Mouse (Mus musculus) kidney, postnatal 4 days (tissue): ENCODE results near the gene Klhl40.

ENCODE experiments used
- DNase-seq, 2 experiments: peaks; one replicate each; pipeline ENCODE4 v3.0.0; 2021; ENCODE audit warnings: mixed read lengths in 2 of 2

Gene Klhl40

DNA sequence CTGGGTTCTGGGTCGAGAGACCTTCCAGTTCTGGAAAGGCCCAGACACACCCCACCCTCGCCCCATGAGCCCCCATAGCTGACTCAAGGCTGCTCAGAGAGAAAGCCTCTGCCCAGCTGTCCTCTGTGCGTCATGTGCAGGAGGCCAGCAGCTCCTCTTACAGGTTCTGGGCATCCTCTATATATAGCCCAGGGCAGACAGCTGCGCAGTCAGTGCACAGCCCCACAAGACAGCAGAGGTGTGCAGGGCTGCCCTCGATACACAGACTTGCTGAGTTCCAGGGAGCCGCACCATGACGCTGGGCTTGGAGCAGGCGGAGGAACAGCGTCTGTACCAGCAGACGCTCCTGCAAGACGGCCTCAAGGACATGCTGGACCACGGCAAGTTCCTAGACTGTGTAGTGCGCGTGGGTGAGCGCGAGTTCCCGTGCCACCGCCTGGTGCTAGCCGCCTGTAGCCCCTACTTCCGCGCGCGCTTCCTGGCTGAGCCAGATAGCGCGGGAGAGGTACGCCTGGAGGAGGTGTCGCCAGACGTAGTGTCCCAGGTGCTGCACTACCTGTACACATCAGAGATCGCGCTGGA is at the start of gene Klhl40:
TSS of gene Klhl40 (plus strand) at position 124 of the 582 bp plus-strand sequence.
- peak in 1 of 2 experiments; percentile 33 for DNase-seq

DNA sequence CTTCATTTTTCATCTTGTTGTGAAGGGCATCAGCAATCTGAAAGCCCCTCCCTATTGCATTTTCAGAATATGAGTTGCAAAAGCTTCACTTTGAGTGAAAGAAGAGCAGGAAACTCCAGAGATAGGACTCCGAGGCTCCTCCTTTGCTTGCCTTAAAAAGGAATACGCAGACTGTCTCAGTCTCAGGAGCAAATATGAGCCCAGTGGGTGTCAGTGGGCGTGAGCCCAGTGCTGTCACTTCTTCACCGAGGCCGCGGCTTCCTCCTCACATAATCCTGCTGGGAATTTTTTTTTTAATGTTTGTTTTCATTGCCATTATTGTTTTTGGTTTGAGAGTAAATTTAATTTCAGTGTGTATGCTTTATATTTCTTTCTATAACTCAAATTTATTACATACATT is 36.9 kb upstream of the Klhl40 start:
- DNase-seq: no peak

DNA sequence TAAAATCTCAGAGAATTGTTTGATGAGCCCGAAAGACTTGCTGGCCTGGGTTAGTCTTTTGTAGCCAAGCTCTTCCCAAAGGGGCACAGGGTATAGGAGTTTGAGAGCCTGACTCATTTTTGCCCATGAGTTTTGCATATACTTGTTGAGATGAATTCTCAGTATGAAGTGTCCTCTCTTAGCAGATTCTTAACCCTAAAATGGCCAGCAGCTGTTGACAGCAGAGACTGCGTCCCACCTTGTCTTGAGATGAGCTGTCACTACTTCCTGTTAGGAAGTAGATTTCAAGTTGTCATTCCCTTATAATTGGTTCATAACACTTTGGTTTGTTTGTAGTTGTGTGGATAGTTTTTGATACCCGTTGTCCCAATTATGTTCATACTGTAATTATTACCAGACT is 36.2 kb upstream of the Klhl40 start:
- DNase-seq: no peak

DNA sequence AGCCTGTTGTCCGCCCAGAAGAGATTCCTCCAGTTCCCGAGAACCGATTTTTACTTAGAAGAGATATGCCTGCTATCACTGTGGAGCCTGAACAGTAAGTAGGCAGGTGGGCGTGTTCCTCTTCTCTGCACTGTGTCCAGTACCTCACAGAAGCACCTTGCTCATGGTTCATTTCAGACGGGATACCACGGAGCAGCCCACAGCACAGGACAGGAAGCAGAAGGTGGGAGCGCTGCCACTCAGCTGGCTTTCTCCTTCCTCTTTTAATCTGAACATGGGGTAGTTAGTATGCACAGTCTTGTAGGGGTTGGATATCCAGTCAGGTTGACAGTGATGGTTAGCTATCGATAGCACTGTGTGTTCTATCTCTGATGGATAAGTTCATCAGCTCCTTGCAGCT is 33.4 kb upstream of the Klhl40 start:
- DNase-seq: no peak

DNA sequence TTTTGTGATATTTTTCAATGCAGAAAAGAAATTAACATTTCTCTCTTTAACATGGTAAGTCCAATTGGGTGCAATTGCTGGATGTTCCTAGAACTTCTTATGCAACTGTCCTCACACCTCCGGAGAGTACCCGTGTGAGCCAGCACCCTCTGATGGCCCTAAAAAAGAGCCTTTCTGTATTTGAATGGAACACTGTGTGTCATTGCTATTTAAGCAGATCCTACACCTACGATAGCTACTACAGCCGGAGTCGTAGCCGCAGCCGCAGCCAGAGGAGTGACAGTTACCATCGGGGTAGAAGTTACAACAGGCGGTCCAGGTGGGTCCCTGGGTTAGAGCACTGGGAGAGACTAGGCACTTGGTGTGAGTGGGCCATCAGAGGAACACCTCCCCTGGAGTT is 24.6 kb upstream of the Klhl40 start:
- DNase-seq: no peak

DNA sequence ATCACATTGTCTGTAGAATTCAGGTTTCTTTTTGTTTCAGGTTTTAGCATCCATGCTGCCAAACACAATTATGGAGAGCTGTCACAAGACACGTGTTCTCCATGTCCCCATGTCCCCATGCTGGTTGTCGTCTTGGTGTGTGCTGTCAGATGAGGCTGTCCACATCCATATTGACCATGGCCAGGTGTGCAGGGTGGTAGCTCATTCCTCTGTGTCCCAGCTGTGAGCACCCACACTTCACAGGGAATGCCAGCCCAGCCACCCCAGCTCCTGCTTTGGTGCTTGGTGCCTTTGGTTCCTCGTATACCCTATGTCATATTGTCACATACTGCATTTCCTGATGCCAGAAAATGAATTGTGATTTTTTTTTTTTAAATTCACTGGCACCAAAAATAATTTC is 22.8 kb upstream of the Klhl40 start:
- no peak for DNase-seq

DNA sequence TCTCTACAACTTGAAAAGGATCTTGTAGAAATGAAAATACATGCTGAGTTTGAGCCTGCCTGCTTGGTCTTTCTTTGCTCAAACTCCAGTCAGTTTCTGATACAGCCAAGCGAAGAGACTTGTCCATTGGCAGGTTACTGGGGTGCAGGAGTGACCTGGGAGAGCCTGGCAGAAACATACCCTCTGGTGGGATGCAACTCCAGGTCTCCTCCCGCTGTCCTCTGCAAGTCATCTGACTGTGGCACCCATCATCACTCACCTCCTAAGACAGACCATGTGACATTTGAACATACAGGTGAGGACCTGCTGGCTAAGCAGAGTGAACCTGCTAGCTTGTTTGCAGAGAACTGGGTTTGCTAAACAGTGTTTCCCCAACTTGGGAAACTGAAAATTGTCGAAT is 20.6 kb upstream of the Klhl40 start:
- no peak for DNase-seq

DNA sequence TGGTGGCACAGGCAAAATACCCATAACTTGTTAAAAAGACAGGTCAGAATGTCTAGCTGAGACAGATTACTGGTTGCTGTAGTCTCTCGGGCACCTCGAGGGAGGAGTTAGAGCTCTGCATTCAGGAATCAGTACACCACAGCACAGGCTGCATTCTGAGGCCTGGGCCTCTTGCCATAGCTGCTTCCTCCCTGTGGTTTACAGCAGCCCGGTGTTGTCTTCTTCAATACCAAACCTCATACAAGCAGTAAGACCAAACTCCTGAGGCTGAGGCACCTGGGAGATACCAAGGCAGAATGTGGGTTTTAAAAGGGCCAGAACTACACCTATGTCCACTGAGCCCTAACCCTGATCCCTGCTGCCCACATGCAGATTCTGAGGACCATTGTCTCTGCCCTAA is 20.0 kb upstream of the Klhl40 start:
- peak in 1 of 2 experiments; percentile 46 for DNase-seq

DNA sequence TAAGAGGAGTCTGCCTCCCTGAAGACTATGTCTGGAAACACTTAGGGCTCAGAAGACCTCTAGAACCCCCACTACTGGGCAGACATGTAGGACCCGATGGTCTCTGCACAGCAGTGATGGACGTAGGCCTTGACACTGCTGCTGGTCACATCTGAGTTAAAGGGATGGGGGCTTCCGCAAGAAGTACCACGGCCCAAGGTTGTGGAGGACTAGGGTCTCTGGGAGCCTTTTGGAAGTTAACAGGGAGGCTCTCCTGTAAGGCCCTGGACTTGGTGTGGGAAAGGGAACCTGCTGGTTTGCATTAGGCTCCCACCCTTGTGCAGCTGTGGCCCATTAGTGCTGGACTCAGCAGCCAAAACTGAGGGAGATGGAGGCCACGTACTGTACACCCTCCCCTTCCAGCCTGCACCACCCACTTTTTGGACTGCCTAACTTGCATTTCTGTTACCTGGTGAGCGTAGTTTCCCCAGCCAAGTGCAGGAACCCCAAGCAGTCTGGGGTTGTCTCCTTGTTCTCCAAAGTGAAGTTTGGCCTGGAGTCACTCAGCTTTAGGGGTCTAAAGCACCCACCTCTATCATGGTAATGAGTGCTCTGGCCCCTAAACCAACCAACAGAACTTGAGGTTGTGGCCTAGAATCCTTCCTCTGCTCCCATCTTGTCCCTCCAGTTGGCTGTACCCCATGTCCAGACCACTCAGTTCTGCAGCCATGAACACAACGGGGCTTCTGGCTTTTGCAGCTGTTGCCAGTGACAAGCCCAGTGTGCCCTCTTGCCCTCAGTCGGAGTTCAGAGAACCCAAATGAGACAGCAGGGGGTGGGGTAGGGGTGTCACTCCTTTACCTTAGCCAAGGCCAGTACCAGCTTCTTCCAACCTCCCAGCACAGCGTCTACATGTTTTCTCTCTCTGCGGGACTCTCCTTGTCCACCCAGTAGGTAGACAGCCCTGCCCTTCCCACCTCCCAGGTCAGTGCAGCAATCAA is 19.3 kb upstream of the Klhl40 start:
- peak in 1 of 2 experiments; percentile 45 for DNase-seq

DNA sequence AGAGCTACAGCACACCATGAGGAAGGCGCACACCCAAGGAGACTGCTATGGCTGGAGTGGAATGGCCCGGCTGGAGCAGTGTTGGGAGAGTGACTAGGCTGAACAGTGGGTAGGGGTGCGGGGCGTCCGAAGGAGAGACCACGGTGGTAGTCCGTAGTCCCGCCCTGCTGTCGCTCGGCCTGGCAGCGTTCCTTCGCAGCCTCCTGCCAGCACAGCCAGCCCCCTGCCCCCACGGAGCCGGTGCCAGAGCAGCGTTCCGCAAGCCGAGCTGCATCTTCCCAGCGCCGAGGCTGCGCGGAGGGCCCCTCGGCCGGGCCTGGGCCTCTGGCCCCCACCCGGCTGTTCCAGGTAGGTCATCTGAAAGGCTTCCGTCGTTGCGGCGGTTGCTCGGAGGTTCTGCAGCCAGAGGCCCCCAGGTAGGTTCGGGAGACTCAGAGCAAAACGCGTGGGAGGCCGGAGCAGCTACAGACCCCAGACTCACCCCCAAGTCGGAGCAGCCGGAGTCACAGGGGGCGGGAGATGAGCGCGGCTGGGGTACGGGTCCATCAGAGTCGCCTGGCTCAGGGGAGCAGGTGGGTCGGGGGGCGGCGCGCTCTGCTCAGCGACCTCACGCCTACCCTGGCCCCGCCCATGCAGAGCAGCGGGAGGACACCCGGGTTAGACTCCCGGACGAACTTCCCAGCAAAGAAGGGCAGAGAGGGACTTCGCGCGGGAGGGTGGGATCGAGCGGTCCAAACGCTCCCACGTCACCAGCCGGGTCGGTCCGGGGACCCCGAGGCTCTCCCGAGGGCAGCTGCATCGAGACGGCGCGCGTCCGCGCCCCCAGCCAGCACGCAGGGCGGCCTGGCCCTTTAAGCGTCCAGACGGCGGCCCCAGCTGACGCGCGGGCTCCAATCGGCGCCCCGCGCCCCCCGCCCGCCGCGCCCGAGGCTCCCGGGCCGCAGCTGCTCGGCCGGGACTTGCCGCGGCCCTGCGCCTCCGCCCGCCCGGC is 18.0 kb upstream of the Klhl40 start, which contains the start of gene Zfp651:
TSS of gene Zfp651 (plus strand) at position 240 of the 991 bp plus-strand sequence.
- DNase-seq: peak; percentile 76 to 86

DNA sequence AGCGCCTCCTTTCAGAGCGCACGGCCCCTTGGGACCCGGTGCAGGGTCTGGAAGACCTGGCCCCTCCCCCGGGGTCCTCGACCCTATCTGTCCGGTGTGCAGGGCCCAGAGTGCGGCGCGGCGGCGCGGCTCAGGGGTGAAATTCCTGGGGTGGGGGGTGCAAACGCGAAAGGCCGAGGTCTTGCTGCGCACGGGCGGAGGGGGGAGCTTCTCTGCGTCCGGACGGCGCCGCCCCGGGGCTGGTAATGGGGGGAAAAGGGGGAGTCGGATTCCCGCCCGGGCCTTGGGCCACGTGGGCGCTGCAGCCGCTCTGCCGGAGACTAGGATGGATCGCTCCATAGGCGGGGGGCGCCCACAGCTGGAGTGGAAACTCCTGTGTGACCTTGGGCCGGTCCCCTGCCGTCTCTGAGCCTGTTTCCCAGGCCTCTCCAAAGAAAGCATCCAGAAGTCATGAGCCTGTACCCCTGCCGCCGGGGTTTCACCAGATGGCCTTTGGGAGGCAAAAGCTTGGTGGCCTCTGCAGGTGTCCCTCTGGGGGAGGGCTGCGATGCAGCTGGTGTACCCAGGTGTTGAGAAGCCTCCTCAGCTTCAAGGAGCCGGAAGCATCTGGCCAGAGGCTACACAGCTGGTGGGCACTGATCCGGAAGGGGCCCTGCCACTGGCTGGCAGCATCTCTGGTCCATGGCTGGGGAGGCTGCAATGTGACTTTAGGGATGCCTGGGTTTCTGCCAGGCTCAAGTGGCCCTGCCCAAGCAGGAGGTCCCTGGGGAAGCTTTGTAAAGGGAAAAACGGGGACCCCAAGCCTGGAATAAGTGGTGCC is 16.9 kb upstream of the Klhl40 start:
- peak; percentile 85 to 92 for DNase-seq

DNA sequence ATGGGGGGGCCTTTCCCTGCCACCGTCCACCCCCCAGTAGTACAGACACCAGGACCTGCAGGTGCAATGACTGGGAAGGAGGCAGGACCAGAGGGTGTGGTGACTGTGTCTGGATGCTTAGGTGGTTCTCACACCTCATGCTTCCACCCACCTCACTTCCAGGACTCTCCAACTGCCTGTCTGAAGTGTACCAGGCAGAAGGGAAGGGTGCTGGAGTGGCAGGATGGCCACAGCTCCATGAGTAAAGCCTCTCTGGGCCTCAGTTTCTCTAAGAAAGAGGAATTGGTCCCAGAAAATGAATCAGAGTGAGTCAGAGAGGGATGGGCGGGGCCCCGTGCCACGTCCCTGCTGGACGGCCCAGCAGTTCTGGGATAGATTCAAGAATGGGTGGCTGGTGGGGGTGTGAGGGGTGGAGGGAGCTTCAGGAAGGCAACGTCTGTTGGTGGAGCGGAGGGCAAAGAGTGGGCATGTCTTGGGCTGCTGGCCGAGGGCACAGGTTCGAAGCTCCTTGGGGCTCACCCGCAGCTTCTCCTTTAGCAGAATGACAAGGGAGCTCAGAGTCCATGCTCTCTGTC is 16.2 kb upstream of the Klhl40 start:
- no peak for DNase-seq

DNA sequence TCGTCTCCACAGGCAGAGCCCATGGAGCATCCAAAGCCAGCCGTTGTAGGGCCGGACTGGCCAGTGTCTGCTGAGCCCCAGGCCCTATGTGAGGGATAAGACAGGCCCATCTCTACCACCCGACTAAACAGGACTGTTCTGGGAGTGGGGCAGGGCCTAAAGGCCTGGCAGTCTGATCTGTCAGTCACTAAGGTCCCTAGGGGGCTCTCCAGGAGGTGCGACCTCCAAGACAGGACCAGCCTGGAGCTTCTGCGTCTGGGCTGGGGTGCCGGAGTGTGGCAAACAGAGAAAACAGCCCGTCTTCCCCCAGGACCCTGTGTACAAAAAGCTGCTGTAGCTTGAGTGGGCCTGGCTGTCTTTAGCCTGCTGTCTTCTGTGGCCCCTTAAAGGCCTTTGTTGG is 15.6 kb upstream of the Klhl40 start:
- no peak for DNase-seq

DNA sequence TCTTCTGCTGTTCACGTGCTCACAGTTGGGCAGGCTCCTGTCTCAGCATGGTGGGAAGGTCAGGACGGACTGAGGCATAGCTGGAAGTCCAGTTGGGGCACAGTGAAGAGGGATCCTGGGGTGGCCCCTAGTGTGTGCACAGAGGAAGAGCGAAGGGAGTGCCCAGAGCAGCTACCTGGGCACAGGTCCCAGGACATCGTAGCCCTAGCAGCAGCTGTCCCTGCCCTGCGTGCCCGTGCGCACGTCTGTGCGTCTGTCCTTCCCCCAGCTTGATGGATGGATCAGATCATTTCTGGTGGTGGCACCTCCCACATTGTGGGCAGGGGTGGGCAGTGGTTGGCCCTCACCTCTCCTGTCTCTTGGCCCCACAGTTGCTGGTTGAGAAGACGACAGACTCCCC is 15.2 kb upstream of the Klhl40 start:
- DNase-seq: no peak

DNA sequence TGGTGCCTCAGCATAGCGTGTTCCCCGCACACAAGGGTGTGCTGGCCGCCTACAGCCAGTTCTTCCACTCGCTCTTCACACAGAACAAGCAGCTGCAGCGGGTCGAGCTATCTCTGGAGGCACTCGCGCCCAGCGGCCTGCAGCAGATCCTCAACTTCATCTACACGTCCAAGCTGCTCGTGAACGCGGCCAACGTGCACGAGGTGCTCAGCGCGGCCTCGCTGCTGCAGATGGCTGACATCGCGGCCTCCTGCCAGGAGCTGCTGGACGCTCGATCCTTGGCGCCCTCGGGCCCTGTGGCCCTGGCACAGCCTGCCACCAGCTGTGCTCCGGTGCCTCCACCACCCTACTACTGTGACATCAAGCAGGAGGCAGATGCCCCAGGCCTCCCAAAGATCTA is 14.6 kb upstream of the Klhl40 start:
- no peak for DNase-seq

DNA sequence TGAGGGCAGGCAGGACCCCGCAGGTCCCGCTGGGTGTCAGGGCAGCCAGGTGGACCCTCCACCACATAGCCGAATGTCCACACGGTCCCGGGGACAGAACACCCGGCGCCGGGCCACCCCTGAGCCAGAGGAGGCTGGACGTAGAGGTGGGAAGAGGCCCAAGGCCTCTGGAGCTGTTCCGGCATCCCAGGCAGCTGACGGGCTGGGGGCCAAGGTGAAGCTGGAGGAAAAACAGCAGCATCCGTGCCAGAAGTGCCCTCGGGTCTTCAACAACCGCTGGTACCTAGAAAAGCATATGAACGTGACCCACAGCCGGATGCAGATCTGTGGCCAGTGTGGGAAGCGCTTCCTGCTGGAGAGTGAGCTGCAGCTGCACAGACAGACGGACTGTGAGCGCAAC is 13.7 kb upstream of the Klhl40 start:
- DNase-seq: no peak

DNA sequence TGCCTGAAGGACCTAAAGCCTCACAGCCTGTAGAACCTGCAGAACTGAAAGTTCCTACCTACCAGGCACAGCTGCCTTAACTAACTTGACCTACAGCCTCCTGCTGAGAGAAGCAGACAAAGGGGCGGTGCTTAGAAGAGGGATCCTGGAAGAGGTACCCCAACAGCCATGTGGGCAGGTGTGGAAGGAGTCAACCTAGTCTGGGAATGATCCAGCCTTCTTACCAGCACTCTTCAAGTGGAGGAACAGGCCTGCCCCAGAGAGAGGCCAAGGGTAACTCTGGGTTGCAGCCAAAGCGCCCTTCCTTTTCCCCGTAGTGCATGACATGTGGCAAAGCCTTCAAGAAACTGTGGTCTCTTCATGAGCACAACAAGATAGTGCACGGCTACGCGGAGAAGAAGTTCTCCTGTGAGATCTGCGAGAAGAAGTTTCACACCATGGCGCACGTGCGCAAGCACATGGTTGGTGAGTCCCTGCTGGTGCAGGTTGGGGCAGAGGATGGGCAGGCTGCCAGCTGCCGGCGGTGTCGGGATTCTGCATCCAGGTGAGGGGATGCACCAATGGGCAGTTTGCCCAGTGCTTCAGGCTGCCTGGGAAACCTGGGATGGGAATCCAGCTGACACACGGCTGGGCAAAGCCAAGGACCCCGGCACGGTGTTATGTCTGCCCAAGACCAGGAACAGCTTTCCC is 12.1 kb upstream of the Klhl40 start:
- no peak for DNase-seq

DNA sequence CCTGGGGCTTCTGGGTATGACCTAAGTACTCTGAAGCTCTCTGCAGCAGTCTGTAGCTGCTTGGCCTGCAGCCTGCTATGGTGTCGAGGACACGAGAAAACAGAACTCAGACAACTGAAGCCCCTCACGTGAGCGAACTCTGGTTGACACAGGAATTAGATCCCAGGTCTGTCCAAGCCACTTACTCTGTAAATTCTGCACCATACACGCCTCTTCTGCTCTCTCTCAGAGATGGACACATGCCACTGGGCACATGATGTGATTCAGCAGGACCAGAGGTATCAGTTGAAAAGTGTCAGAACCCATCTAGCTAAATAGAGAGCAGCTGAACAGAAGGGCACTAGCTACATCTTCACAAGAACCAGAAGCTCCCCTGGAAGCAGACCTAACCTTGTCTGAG is 5.0 kb upstream of the Klhl40 start:
- DNase-seq: no peak

DNA sequence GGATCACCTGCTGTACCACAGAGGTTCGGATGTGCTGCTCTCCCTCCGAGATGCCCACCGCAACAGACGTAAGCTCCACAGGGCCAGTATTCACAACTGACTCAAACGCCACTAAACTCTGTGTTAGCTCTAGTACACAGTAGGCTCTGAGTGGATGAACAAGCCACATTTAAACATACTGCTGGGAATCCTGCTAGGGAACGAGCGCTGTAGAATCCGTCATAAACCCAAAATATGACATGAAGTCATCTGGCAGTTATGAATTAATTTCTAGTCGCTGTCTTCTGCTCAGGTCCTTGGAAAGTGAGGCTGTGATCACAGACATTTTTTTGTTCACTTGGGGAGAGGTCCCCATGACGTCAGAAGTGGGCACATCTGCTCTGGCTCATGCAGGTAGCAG is 1.5 kb upstream of the Klhl40 start:
- no peak for DNase-seq

DNA sequence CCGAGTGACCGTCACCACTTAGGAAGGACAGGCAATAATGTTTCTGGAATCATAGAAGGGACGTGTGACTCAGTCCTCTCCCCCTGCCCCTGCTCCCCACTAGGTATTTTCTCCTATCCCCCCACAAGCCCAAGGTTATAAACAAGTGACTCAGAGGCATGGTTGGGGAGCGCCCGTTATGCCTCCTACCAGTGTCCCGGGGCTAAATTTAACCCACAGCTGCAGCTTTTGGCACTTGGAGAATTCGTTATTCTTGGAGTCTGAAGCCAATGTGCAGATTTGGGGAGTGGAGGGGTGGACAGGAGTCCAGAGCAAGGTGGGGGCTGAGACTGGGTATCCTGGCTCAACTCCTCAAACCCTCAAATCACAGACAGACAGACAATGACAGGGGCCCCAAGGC is 896 bp upstream of the Klhl40 start:
- DNase-seq: no peak

DNA sequence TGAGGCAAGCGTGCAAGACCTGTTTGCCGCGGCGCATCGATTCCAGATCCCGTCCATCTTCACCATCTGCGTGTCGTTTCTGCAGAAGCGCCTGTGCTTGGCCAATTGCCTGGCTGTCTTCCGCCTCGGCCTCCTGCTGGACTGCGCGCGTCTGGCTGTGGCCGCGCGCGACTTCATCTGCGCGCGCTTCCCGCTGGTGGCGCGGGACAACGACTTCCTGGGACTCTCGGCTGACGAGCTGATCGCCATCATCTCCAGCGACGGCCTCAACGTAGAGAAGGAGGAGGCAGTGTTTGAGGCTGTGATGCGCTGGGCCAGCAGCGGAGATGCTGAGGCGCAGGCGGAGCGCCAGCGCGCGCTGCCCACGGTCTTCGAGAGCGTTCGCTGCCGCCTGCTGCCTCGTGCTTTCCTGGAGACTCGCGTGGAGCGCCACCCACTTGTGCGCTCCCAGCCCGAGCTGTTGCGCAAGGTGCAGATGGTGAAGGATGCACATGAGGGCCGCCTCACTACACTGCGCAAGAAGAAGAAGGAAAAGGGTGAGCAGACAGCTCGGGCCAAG is 738 bp downstream of the Klhl40 start:
- peak; percentile 65 to 76 for DNase-seq
